Mouse (Mus musculus): ENCODE results near the gene Eps8l2.

The Eps8l2 gene

DNA sequence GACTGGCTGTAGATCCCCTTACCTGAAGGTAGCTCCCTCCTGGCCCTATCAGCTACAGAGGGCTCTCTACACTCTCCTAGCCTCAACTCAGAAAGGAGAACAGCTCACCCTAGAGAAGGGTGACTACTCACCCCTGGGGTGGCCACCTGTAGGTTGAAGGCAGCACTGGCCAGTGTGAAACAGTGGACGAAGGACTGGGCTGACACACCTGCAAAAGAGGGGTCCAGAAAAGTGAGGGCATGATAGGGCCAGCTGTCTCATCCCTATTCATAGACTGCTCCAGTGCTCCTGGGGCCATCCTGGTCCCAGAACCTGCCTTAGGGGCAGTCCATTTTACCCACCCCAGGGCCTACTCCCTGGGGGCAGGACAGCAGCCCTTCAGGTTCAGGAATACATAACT, 73.0 kb downstream of the Eps8l2 start:
- DNase-seq (ENCODE audit: low read depth), result no peak
